Mouse (Mus musculus): ENCODE measurements around the gene Vmn1r211. TPM values are rescaled to one million over a fixed set of nuclear protein-coding genes. Genes with fewer than 3 reads are reported as not detected.
"Not testable (repeated sequence)": the region's sequence is repeated elsewhere in the genome, so short reads cannot be mapped to it uniquely, and the experiment has no call there.

Vmn1r211 gene
- polyA plus RNA-seq, 1 experiment from 2014 or later = not detected

DNA sequence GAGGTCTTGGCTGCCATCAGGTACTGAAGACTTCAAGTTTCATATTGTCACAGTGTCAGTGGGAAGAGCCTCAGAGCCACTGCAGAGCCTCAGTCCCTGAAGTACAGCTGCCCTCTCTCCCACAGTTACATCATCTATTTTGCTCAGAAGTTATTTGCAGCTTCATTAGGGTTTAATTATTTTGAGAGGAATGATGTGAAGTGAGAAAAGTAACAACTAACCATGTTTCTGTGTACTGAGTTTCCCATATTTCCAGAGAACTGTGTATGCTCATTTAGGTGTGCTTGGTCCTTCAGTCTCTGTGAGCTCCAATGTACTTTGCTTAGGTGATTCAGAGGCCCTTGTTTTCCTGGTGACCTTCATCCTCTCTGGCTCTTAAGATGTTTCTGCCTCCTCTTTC, 47.8 kb downstream of the Vmn1r211 start, which contains the start of gene Vmn1r209:
Gene Vmn1r209 (minus strand): TSS at position 101 of the 400 bp plus-strand sequence.
- H3K4me3 ChIP-seq (ENCODE audit: low read depth, low read length); H3K4me2 ChIP-seq (ENCODE audit: low read depth, low read length); H3K27ac ChIP-seq (ENCODE audit: low read depth); H3K4me1 ChIP-seq (ENCODE audit: insufficient read depth); H3K36me3 ChIP-seq (replicated peaks; ENCODE audit: insufficient read depth, low read length); ATAC-seq; DNase-seq; H3K27me3 ChIP-seq (ENCODE audit: insufficient read depth, low read length); H3K9ac ChIP-seq (replicated peaks); H3K9me3 ChIP-seq (ENCODE audit: low read length): not testable (repeated sequence)

Other genes with a start within 250 kb of the Vmn1r211 start
- not detected in 2 replicates for gene Vmn1r206, start 233.3 kb downstream of the Vmn1r211 start, polyA plus RNA-seq (2015; fragmentation: Nextera tagmentation; extraction: Ambion mirVana)
- gene Vmn1r207-ps, start 127.9 kb downstream of the Vmn1r211 start, polyA plus RNA-seq (2015; fragmentation: Nextera tagmentation; extraction: Ambion mirVana) = not detected in 2 replicates
- not detected in 2 replicates for gene Vmn1r208, start 80.2 kb downstream of the Vmn1r211 start, polyA plus RNA-seq (2015; fragmentation: Nextera tagmentation; extraction: Ambion mirVana)
- not detected in 2 replicates for gene Vmn1r209, start 47.9 kb downstream of the Vmn1r211 start, polyA plus RNA-seq (2015; fragmentation: Nextera tagmentation; extraction: Ambion mirVana)
- not detected in 2 replicates for gene Vmn1r210, start 26.2 kb downstream of the Vmn1r211 start, polyA plus RNA-seq (2015; fragmentation: Nextera tagmentation; extraction: Ambion mirVana)
- not detected in 2 replicates for gene Vmn1r212, start 26.6 kb upstream of the Vmn1r211 start, polyA plus RNA-seq (2015; fragmentation: Nextera tagmentation; extraction: Ambion mirVana)
- gene Vmn1r213, start 150.1 kb upstream of the Vmn1r211 start, polyA plus RNA-seq (2015; fragmentation: Nextera tagmentation; extraction: Ambion mirVana) = not detected in 2 replicates
- not detected in 2 replicates for gene Vmn1r214, start 172.9 kb upstream of the Vmn1r211 start, polyA plus RNA-seq (2015; fragmentation: Nextera tagmentation; extraction: Ambion mirVana)
- not detected in 2 replicates for gene Vmn1r215, start 210.5 kb upstream of the Vmn1r211 start, polyA plus RNA-seq (2015; fragmentation: Nextera tagmentation; extraction: Ambion mirVana)

Data from liver, postnatal 0 days (tissue).